Mouse (Mus musculus): ENCODE measurements around the gene Tmc5.

Tmc5 gene

DNA sequence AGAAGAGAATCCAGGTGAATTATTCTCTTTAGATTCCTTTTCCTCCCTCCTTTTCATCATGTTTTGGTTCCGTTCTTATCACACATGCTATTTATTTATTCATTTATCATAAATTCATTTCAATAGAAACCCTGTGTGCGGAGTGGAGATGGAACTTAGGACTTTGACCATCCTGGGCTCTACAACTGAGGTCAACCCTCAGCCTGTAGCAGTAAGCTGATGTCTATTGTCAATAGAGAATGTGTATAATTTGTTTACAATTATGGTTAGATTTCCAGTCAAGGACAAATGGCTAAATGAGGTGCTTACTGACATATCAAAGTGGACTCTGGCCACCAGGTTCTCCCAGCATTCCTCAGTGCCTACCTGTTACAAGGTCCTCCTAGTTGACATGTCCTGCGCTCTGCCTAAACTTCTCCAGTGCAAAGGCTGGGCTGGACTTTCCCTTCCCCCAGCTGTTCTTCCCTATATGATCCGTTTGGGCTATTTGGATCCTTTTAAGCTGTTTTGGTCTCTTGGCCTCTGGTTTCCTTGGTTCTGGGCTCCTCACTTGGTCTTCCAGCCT lies 14.2 kb downstream of the Tmc5 start:
- DNase-seq = no peak

DNA sequence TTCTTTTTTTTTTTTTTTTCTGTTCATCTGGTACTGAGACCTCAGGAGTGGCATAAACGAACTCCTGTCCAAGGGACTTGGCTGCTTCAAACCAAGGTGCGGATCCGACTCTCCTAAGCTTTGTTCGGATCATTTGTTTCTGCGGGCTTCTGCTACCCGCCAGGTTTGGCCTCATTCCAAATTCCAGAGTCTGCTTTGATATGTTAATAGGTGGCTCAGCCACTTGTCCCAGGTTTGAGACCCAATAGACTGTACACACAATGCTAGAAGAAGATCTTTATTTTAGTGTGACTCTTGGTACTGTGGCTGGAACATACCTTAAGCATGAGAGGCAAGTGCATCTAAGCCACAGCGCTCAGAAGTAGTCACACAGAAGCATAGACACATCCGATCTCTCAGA lies 14.8 kb downstream of the Tmc5 start:
- DNase-seq = peak; percentile 26 to 32

DNA sequence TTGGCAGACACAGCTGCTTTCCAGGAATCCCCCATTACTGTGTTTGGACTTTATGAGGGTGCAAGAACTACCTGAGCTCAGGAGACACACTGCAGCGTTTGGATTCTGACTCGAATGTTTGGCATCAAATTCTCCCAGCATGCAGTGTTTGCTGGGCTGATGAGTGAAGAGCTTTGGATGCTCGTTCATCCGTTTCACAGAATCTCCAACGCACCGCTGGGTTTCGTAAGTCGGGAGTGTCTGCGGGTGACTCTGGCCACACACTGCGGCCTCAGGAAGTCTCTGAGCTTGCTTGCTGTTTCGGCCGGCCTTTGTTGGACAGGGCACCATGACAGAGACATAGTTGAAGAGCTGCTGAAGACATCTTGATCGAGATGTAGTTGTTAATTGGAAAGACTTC lies 17.0 kb downstream of the Tmc5 start:
- no peak for DNase-seq

DNA sequence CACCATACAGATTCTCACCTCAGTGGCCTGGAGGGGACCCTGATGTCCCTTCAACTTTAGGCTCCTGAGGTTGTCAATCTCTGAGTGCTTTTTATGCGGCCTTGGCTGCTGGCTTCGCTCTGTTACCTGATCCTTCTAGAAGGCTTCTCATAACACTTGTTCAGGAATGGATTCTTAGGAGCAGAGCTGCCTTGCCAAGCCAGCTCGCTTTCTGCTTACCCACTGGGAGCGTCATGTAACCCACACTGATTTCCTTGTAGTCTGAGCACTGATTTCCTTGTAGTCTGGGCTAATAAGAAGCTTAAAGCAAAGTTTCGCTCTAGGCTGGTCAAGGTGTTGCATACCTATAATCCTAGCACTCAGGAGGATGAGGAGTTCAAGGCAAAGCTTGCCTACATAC lies 21.0 kb downstream of the Tmc5 start:
- DNase-seq = no peak

DNA sequence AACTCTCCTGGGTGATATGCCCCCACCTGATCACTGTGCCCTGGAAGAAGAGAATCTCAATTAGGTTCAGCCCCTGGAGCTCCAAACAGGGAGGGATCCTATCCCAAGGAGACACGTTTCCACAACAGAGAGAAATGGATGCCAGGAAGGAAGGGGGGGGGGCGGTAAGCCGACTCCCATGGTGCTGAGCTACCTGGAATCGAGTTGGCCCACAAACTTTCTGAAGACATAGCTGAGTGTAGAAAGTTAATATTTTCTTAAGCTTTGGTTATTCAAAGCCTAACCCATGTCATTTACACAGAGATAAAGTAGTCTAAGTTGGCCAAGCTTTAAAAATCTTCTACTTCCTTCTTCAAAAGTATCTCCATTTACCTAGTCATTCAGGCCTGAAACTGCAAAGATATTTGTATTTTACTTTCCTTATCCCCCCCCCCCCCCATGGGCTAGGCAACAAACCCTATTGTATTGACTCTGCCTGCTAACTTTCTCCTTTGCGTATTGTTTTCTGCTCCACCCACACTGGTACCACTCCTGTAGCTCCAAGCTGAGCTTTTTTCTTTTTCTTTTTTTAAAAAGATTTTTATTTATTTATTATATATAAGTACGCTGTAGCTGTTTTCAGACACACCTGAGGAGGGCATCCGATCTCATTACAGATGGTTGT lies 23.3 kb downstream of the Tmc5 start:
- DNase-seq = no peak

DNA sequence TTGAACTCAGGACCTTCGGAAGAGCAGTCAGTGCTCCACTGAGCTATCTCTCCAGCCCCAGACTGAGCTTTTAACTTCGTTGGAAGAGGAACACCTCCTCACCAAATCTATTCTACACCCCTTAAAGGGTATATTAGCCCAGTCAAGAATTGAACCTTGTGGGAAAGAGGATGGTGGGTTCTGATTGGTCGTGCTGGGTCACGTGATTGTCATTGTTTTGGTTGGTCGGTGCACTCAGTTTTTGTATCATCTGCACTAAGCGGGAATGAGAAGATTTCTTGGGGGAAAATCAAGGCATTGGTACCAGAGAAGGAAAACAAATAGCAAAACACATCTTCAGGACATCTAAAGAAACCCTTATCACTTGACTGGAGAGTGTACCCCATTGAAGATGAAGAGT lies 24.0 kb downstream of the Tmc5 start:
- no peak for DNase-seq

DNA sequence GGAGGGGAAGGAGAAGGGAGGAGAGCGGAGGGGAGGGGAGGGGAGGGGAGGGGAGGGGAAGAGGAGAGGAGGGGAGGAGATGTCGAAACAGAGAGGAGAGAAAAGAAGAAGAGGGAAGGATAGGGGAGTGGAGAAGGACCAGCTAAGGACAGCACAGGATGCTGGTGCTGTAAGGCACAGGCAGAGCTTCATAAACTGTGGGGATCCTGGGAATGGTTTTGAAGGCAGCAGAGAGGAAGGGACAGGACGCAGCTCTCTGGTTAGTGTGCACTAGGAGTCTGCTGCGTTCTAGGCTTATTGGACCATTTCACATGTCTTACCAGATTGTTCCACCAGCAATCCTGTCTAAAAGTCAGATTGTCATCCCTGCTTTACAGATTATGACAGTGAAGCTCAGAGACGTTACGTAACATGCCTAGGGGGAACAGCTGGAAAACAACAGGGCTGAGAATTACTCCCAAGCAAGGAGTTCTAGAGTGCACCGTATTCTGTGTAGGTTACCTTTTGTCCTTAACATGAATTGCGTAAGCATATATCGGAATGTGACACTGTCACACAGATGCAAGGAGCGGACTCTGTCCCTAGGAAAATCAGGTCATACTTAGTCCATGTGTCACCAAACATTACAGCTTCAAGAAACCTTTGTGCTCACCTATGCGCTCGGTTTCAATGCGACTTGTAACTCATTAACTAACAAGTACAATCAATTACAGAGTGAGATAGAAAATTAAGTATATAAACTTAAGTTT lies 30.6 kb downstream of the Tmc5 start:
- no peak for DNase-seq

DNA sequence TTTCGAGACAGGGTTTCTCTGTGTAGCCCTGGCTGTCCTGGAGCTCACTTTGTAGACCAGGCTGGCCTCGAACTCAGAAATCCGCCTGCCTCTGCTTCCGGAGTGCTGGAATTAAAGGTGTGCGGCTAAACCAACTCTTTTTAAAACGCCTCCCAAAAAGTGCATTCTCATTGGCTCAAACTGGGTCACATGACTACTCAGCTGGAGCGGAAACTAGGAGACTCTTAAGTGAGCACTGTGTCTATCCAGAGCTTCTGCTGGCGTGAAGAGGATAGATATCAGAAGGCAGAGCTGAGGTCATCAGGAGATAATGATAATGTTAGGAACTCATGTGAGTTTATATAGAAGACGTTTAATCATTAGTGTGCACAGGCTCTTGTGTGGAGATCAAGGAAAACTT lies 36.0 kb downstream of the Tmc5 start:
- no peak for DNase-seq

DNA sequence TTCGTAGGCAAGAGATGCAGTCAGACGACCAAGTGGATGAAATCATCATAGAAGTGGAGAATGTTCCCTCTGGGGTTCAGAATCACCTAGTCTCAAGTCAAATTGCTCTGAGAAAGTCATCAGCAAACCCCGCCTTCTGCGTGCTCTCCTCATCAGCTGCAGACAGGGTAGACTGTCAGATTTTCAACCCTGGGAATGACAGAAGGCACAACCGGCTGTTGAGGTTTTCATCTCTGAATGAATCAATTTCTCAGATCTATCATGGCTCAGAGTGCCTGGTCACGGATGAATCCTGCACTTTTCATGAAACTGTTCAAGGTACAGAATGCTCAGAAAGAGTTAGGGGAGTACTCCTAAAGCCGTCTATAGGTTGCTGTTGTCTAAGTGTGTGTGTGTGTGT lies 36.9 kb downstream of the Tmc5 start:
- DNase-seq = no peak

DNA sequence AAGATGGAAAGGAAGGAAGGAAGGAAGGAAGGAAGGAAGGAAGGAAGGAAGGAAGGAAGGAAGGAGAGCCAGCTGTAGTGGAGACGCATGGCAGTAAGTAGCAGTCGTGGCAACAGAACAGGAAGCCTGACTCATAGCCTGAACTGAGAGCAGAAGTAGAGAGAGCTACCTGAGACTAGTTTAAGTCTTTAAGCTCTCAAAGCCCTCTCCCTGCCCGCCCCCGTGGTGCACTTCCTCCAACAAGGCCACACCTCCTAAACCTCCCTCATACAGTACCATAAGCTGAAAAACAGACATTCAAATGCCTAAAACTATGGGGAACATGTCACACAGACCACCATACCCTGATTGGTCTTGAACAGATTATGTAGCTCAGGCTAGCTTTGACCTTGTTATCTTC lies 40.4 kb downstream of the Tmc5 start:
- no peak for DNase-seq

DNA sequence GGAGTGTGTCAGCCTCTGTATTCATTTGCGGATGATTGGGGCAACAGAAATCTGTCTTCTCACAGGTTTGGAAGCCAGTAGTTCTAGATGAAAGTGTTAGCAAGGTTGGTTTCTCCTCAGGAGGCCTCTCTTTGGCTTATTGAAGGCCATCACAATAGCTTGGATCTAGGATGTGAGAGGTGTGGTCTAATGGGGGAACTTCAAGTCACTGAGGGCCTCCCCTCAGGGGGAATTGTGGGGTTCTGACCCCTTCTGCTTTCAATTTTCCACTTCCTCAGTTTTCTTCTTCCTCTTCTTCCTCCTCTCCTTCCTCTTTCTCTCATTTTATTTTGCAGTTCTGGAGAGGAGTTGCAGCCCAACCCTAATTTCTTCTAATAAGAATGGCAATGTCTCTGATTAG lies 49.1 kb downstream of the Tmc5 start:
- DNase-seq = no peak

DNA sequence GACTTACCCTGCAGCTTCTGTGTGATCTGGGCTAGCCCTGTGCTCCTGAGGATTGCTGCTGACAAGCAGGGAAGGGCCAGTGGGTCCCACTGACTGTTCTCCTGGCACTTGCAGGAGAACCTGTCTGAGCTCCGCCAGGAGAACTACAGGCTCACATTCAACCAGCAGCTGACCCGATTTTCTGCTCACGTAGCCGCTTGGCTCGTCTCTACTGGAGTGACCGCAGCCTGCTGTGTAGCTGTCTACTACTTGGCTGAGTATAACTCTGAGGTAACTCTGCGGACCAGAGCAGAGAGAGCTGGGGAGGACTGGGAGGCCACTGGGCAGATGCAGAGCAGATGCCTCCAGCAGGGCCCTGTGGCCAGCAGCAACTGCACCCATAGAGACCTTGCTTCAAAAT lies 52.2 kb downstream of the Tmc5 start:
- DNase-seq = peak; percentile 73 to 76

DNA sequence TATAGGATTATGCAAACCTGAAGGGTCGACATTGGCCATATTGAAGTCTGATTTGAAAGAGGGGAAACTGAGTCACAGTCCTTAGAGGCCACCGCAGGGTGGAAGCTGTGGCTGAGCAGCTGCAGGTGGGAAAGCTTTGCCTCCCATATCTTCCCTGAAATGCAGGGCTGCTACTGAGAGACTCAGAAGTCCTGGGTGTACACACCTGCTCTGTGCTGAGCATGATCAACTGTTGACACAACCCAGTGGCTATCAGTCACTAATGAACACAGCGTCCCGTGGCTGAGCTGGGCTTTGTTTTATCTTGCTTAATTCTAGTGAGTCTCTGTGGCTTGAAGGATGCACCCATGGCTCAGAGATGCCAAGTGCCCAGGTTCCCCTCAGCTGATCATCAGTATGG lies 53.0 kb downstream of the Tmc5 start:
- no peak for DNase-seq

DNA sequence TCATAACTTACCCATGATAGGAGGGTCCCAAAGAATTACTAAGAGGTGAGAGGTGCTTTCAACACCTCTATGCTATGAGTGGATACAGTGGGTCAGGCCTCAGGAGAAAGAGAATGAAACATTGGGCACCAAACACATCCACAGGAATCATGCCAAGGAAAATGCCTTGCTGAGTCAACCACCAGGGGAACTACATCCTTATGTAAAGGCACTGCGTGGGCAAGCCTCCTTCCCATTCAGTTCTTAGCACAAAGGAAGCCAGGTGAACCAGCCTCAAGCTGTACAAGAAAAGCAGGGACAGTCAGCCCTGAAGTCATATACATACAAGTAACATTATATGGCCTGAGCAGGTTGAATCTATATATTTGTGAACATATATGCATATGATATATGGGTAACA lies 53.8 kb downstream of the Tmc5 start:
- no peak for DNase-seq

DNA sequence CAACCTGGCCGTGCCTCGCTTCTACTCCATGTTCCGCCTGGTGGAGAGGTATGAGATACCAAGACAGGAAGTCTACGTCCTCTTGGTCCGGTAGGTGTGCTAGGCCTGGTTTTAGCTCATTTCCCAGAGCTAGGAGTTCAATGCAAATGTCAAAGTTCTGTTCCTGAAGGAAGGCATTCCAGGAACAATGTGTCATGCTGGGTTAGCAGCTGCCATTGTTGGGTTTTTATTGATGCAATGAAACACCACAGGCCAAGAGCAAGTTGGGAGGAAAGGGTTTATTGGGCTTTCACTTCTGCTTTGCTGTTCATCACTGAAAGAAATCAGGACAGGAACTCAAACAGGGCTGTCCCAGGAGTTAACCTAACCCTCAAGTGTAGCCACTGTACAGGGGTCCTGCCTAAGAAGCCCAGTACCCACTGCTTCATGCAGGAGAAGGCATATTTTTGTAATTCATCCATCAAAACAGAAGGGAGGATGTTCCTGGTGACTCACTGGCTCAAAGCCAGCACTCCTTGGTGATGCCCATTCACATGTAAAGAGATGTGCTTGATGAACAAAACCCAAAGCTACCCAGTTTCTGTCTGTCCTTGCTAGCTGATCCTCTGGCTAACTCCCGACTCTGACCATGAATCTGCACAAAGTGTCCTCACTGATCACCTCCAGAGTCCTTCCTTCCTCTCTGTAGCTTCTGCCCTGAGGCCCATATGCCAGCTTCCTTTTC lies 55.6 kb downstream of the Tmc5 start:
- peak; percentile 61 to 62 for DNase-seq

DNA sequence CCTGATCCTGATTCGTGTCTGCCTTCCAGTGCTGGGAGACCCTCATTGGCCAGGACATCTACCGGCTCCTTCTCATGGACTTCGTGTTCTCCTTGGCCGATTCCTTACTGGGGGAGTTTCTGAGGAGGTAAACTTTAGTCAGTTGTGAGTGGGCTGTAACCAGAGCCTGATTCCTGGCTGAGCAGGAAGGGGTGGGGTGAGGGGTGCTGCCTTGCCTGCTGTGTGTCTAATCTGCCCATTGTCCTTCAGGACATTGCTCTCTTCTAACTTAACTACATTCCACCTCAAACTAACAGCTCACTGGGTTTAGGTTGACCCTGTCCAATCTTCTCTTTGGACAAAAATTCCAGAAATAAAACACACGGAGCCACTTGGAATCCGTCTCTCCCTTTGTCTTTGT lies 59.6 kb downstream of the Tmc5 start:
- DNase-seq = no peak

DNA sequence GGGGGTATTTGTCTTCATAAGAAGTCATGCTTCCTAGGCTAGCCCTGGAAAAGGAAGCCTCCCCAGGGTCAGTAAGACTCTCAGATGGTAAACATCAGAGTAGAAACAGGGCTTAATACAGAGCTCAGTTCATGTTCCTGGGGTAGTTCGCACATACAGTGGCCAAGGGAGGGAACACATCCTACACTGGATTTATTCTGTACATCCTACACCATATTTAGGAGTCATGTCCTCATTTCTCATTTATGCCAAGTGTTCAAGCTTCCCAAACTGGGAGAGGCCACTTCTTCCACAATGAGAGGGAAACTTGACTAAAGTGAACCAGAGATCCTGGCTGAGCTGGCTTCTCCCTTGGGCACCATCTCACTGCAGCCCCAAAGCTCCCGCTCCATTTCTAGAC lies 70.7 kb downstream of the Tmc5 start:
- no peak for DNase-seq

DNA sequence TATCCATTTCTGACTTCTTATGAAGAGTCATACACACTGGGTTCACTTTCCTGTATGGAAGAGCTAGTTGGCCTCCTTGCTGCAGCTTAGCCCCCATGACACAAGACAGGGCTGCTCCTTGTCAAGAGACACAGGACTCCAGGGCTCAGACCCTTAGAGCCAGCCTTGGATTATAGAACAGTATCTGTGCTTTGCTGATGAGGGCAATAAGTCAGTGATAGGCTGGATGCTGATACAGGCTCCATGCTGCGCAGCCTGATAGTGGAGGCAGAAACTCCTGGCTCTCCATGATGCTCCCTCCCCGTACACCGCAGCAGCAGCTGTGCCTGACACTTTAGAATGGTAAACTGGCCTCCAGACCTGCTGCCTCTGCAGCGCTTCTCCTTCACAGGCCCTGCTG lies 73.0 kb downstream of the Tmc5 start:
- DNase-seq = no peak

DNA sequence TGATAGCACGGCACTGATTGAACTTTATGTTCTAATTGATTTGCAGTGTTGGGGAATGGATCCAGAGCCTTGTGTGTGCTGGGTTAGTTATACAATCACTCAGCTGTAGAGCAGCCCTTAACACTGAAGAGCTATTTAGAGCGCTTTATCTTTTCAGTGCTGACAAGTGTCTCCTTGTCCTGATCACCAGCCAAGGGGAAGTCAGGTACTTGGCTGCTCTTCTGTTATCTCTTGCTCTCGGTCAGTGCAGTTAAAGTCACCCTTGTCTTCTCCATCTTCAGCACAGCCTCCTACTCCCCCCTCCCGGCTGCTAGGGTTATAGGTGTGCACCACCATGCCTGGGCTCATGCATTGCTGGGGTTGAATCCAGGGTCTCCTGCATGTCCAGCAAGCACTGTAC lies 79.7 kb downstream of the Tmc5 start:
- no peak for DNase-seq

DNA sequence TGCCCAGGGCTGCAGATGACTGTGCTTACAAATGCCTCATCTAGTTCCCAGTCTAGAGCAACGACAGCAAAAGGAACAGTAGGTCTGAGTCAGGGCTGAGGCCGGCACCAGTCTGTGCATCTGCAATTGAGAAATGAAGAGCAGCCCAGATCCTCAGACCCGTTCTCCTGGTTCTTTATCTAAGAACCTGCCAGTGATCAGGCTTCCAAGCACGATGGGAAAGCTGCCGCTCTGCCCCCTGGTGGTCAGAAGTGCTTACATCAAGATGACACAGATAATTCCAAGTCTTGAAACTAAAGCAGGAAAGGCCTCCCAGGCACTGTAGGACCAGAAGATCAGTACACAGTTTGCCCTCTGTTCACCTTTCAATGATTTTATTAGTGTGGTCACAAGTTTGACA lies 91.1 kb downstream of the Tmc5 start:
- DNase-seq = peak; percentile 93 to 96

DNA sequence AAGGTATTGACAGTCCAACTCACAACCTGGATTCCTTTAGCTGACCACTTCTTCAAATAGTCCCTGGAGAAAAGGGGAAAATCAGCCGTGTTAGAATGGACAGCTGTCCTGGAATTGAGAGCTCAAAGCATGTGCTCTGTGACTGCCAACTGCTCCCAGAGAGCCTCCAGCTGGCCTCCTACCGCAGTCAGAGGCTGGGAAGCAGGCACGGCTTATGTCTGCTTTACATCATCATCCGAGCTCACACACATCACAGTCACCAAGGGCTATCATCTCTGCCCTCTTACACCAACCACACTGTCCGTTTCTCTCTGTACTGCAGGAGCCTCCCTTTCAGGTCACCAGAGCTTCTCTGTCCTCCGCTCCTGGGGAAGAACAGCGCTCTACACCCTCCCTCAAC lies 92.0 kb downstream of the Tmc5 start:
- DNase-seq = peak; percentile 35 to 40

DNA sequence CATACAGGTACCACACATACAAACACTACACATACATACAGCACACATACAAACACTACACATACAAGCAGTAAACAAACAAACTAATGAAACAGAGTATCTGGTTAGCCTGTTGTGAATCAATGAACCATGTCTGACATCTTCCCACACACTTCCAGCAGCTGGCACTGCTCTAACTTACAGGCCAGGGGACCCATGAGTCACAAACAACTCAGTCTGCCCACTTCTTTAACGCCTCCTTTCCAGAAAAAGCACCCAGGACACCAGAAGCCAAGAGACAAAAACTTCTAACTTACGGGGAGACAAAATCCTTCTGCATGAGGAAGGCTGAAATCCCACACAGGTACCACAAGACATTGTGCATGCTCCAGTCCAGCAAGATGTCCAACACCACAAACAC lies 94.2 kb downstream of the Tmc5 start:
- DNase-seq = no peak

DNA sequence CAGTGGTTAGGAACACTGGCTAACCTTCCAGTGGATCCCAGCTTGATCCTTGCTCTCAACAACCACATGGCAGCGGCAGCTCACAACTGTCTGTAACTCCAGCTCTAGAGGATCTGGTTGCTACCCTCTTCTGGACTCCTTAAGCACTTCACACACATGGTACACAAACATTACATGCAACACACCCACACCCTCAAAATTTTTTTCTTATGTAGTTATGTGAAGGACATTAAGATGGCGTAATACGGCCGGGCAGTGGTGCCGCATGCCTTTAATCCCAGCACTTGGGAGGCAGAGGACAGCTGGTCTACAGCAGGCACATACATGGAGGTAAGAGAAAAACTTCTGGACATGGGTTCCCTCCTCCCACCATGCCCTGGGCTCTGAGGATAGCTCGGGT lies 99.0 kb downstream of the Tmc5 start:
- DNase-seq = no peak

DNA sequence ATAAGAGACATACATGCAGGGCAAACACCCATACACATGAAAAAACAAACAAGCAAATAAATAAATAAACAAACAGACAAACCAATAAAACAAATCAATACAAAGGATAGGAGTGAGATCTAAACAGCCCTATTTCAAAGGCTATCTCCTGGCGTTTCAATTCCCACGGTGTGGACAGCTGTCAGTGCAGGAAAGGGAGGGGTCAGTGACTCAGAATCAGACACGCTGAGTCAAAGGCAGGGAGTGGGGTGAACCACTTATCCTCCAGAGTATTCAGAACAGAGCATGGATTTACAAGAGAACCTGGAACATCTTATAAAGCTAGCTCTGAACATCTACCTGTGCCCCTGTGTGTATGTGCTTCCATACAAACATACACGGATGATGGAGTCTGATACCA lies 100.1 kb downstream of the Tmc5 start:
- DNase-seq = no peak

All from cerebellum, postnatal 14 days (tissue).